Mouse (Mus musculus) gastrocnemius, adult 2 months (tissue): ENCODE results near the gene Cry2. TPM values are rescaled to one million over a fixed set of nuclear protein-coding genes. Genes with fewer than 3 reads are reported as not detected.
A peak's percentile ranks its signal among the peaks of the same experiment; 100 is the strongest.
"Not testable (repeated sequence)": the region's sequence is repeated elsewhere in the genome, so short reads cannot be mapped to it uniquely, and the experiment has no call there.

Source experiments
- DNase-seq: peaks from one replicate; pipeline ENCODE4 v3.0.0; 2022
- H3K27ac ChIP-seq: fragments of 200-600 bp; 2 replicates; pipeline ENCODE4 v1.8.1; 2022; ENCODE audit warnings: mild to moderate bottlenecking
- H3K4me3 ChIP-seq: fragments of 200-600 bp; 2 replicates; pipeline ENCODE4 v1.8.1; 2022; ENCODE audit warnings: mild to moderate bottlenecking, moderate library complexity
- CTCF ChIP-seq: fragments of 200-600 bp; IDR thresholded peaks from 2 replicates; pipeline ENCODE4 v1.8.1; 2022; ENCODE audit warnings: antibody characterized with exemption, mild to moderate bottlenecking, moderate library complexity
- intact Hi-C: fragments of 180-260 bp; cut with DNase I; formaldehyde crosslinking; loops from one replicate; pipeline ENCODE4 v1.15.1; 2025
- long read RNA-seq, 2 experiments: library from polyadenylated mRNA; stranded (forward); transcript quantifications; one replicate each; pipeline ENCODE4 v2.0.0; 2021
- total RNA-seq, 2 experiments: library from RNA; stranded (reverse); gene quantifications; 2 replicates each; pipeline ENCODE4 v1.2.3; 2021

The Cry2 gene
- 10 to 100 TPM; 12.5 to 26.8 TPM for total RNA-seq
- long read RNA-seq, experiment 1, transcript Cry2-201 (12 exons, 3,976 nt): major isoform, 32 of 40 reads
- long read RNA-seq, experiment 1, partial matches to known transcripts: 8 of 40 reads
- long read RNA-seq, experiment 1, other reads (novel, unspliced or antisense): 0 of 40 reads
- long read RNA-seq, experiment 2, transcript Cry2-201 (12 exons, 3,976 nt): major isoform, 51 of 61 reads
- long read RNA-seq, experiment 2, partial matches to known transcripts: 2 of 61 reads
- long read RNA-seq, experiment 2, other reads (novel, unspliced or antisense): 8 of 61 reads

GRCm38 (mm10) chr2:92433578-92434374 is at the start of gene Cry2:
Gene Cry2, minus strand, starts transcription at chr2:92434043.
- TF ChIP-seq CTCF: no peak
- peak within 1 kb of the TSS; percentile 97 for H3K27ac ChIP-seq
- peak; percentile 99 for DNase-seq
- intact Hi-C loops: no loop called here
- peak within 1 kb of the TSS; percentile 84 for H3K4me3 ChIP-seq

- Histone ChIP-seq H3K27ac (no peak overlapping the region), H3K4me3 (no peak overlapping the region)
- intact Hi-C loops: no loop called here
Measured at GRCm38 (mm10) chr2:92483505-92483904, 49.7 kb upstream of the Cry2 start.

GRCm38 (mm10) chr2:92482551-92482950 is 48.7 kb upstream of the Cry2 start:
- no peak for TF ChIP-seq CTCF
- Histone ChIP-seq H3K4me3 (no peak overlapping the region), H3K27ac (no peak overlapping the region)
- intact Hi-C loops: no loop called here
- no peak for DNase-seq

More at GRCm38 (mm10) chr2:92483505-92483904, 49.7 kb upstream of the Cry2 start:
- no peak for DNase-seq
- TF ChIP-seq CTCF: no peak

- H3K4me3 ChIP-seq: no peak overlapping the region
- no peak for DNase-seq
- H3K27ac ChIP-seq: no peak overlapping the region
- intact Hi-C loops: no loop called here
- no peak for TF ChIP-seq CTCF
Measured at GRCm38 (mm10) chr2:92478313-92478688, 44.5 kb upstream of the Cry2 start.

- no peak for DNase-seq
- Histone ChIP-seq H3K27ac (no peak overlapping the region), H3K4me3 (no peak overlapping the region)
- intact Hi-C loops: no loop called here
- TF ChIP-seq CTCF: no peak
Measured at GRCm38 (mm10) chr2:92477672-92478312, 43.9 kb upstream of the Cry2 start.

- DNase-seq, H3K27ac ChIP-seq, H3K4me3 ChIP-seq, intact Hi-C loops: not testable (repeated sequence)
Measured at GRCm38 (mm10) chr2:92476580-92476979, 42.7 kb upstream of the Cry2 start.

- no peak for TF ChIP-seq CTCF
- intact Hi-C loops: no loop called here
- Histone ChIP-seq H3K4me3 (no peak overlapping the region), H3K27ac (no peak overlapping the region)
- no peak for DNase-seq
Measured at GRCm38 (mm10) chr2:92475711-92476110, 41.9 kb upstream of the Cry2 start.

- TF ChIP-seq CTCF: no peak
- intact Hi-C loops: no loop called here
- no peak overlapping the region for H3K27ac ChIP-seq
- no peak overlapping the region for H3K4me3 ChIP-seq
- no peak for DNase-seq
Measured at GRCm38 (mm10) chr2:92474920-92475319, 41.1 kb upstream of the Cry2 start.

GRCm38 (mm10) chr2:92471886-92472670 is 38.2 kb upstream of the Cry2 start:
- H3K4me3 ChIP-seq: no peak overlapping the region
- no peak for TF ChIP-seq CTCF
- intact Hi-C loops: no loop called here
- no peak overlapping the region for H3K27ac ChIP-seq
- DNase-seq: no peak

GRCm38 (mm10) chr2:92464690-92465089 is 30.8 kb upstream of the Cry2 start:
- no peak for DNase-seq
- TF ChIP-seq CTCF: no peak
- no peak overlapping the region for H3K4me3 ChIP-seq
- H3K27ac ChIP-seq: no peak overlapping the region
- intact Hi-C loops: no loop called here

- TF ChIP-seq CTCF: no peak
- intact Hi-C loops: no loop called here
- no peak overlapping the region for H3K4me3 ChIP-seq
- H3K27ac ChIP-seq: no peak overlapping the region
- no peak for DNase-seq
Measured at GRCm38 (mm10) chr2:92461215-92461614, 27.4 kb upstream of the Cry2 start.

- DNase-seq: peak; percentile 60
- no peak for TF ChIP-seq CTCF
- H3K4me3 ChIP-seq: peak within 1 kb of the TSS; percentile 97
- intact Hi-C loops: no loop called here
- H3K27ac ChIP-seq: peak within 1 kb of the TSS; percentile 93
Measured at GRCm38 (mm10) chr2:92459921-92460707, 26.3 kb upstream of the Cry2 start, which contains the start of gene Slc35c1. Gene Slc35c1, minus strand, starts transcription at chr2:92460538.
